26 mouse cellular contexts compared by ENCODE assay signal in the genomic region with DNA sequence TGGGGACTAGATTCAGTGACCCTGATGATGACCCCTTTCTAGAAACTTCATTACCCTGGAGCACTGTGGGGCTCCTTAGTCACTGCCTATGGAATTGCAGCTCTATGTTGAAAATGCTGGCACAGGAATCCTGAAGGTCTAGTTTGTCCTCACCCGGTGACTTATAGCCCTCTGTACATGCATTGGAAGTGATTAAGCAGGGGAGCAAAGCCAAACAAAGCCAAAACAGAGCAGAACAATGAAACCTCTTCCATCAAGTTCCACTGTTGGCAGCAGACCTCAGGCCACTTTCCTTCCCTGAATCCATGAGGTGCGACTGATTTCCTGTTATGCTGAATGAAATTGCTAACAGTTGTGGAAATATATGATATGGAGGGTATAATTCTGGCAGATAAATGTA.
A peak's percentile ranks its signal among the peaks of the same experiment; 100 is the strongest.
DNase-seq lines count a peak whose midpoint lies in the region; ATAC-seq lines count a peak whose summit lies in the region.
"Had no signal": no experiment of that assay in that cellular context is flagged by ENCODE, and none has a peak within 500 bp of the region (broad histone marks: within the 10 kb centered on the region; RNA-seq: fewer than 3 reads in every experiment).

No protein-coding gene starts in this region.

- no peak overlapping the region for H3K9ac ChIP-seq in embryonic facial prominence, embryonic 14.5 days (ENCODE audit: low read depth, low read length)
- no peak overlapping the region for H3K9ac ChIP-seq in lung, embryonic 16.5 days (ENCODE audit: low read length)
- H3K9ac ChIP-seq: embryonic facial prominence, embryonic 12.5 days; forebrain, postnatal 0 days; hindbrain, embryonic 15.5 days; limb, embryonic 13.5 days; liver, embryonic 14.5 days; neural tube, embryonic 12.5 days had no signal

- no peaks in the 10 kb centered on the region for H3K27me3 ChIP-seq in embryonic facial prominence, embryonic 14.5 days (replicated peaks; ENCODE audit: control insufficient read depth, insufficient read depth, low read length)
- H3K27me3 ChIP-seq in embryonic facial prominence, embryonic 10.5 days (replicated peaks; ENCODE audit: low read depth, poor library complexity, severe bottlenecking): peaks cover 4% of the 10 kb centered on the region; the same call in 1 of the 2 replicates
- no peaks in the 10 kb centered on the region for H3K27me3 ChIP-seq in lung, embryonic 16.5 days (ENCODE audit: control insufficient read depth, insufficient read depth, low read depth, low read length)
- H3K27me3 ChIP-seq: embryonic facial prominence, embryonic 12.5 days; hindbrain, embryonic 15.5 days; megakaryocyte, embryonic 14.5 days; neural tube, embryonic 12.5 days had no signal

- H3K4me1 ChIP-seq in embryonic facial prominence, embryonic 14.5 days (ENCODE audit: control insufficient read depth, insufficient read depth, low read length): 0 out of 2 replicates have a peak, but pooled peaks cover 4% of the 10 kb centered on the region
- peaks cover 12% of the 10 kb centered on the region for H3K4me1 ChIP-seq in embryonic facial prominence, embryonic 10.5 days
- 0 out of 2 replicates have a peak, but pooled peaks cover 6% of the 10 kb centered on the region for H3K4me1 ChIP-seq in lung, embryonic 16.5 days (replicated peaks; ENCODE audit: control insufficient read depth, insufficient read depth, low read length)
- H3K4me1 ChIP-seq: embryonic facial prominence, embryonic 12.5 days; megakaryocyte, embryonic 14.5 days had no signal

- no peaks in the 10 kb centered on the region for H3K9me3 ChIP-seq in embryonic facial prominence, embryonic 14.5 days (ENCODE audit: control insufficient read depth, low read length)
- no peaks in the 10 kb centered on the region for H3K9me3 ChIP-seq in embryonic facial prominence, embryonic 10.5 days
- no peaks in the 10 kb centered on the region for H3K9me3 ChIP-seq in lung, embryonic 16.5 days (ENCODE audit: control insufficient read depth, low read length)
- H3K9me3 ChIP-seq: embryonic facial prominence, embryonic 12.5 days; hindbrain, embryonic 15.5 days; limb, embryonic 13.5 days; neural tube, embryonic 12.5 days had no signal

- no peak overlapping the region for H3K4me2 ChIP-seq in embryonic facial prominence, embryonic 14.5 days (ENCODE audit: low read depth, low read length)
- no peak overlapping the region for H3K4me2 ChIP-seq in lung, embryonic 16.5 days (ENCODE audit: low read depth, low read length)
- H3K4me2 ChIP-seq: embryonic facial prominence, embryonic 12.5 days; hindbrain, embryonic 15.5 days; limb, embryonic 13.5 days; neural tube, embryonic 12.5 days had no signal

- H3K27ac ChIP-seq in embryonic facial prominence, embryonic 14.5 days (replicated peaks; ENCODE audit: low read depth, low read length): no peak overlapping the region
- H3K27ac ChIP-seq in embryonic facial prominence, embryonic 10.5 days (replicated peaks): no peak overlapping the region
- H3K27ac ChIP-seq in lung, embryonic 16.5 days (ENCODE audit: low read length): no peak overlapping the region
- H3K27ac ChIP-seq: embryonic facial prominence, embryonic 12.5 days; hindbrain, embryonic 15.5 days; limb, embryonic 13.5 days; liver, embryonic 14.5 days; neural tube, embryonic 12.5 days had no signal

- H3K4me3 ChIP-seq in embryonic facial prominence, embryonic 14.5 days (ENCODE audit: low read depth, low read length): no peak overlapping the region
- no peak overlapping the region for H3K4me3 ChIP-seq in embryonic facial prominence, embryonic 10.5 days
- no peak overlapping the region for H3K4me3 ChIP-seq in lung, embryonic 16.5 days (ENCODE audit: low read length)
- H3K4me3 ChIP-seq: embryonic facial prominence, embryonic 12.5 days; hindbrain, embryonic 15.5 days; limb, embryonic 13.5 days; megakaryocyte, embryonic 14.5 days; neural tube, embryonic 12.5 days had no signal

- peak; percentile 45 for DNase-seq in embryonic facial prominence, embryonic 14.5 days (ENCODE audit: low spot score)
- no peak for DNase-seq in embryonic facial prominence, embryonic 10.5 days (ENCODE audit: low spot score)
- DNase-seq in lung, adult 18-20 months: no peak
- peak; percentile 27 for DNase-seq in fibroblast of lung, adult 2 months (ENCODE audit: low read depth)
- DNase-seq in thymus, postnatal 25 days: no peak
- DNase-seq in adrenal gland, adult 8-10 months: no peak
- DNase-seq: cerebellum, adult 11 months; cerebellum, postnatal 10 days; forebrain, postnatal 0 days; gastrocnemius, postnatal 36 days; heart, postnatal 4 days; kidney, adult 2 months; kidney, postnatal 36 days; layer of hippocampus, postnatal 36 days; lung, postnatal 14 days; midbrain, embryonic 14.5 days; right cerebral cortex, postnatal 25 days; spleen, adult 18-20 months; thymus, postnatal 14 days had no signal

- WGBS in embryonic facial prominence, embryonic 14.5 days: 38% methylated on average over 2 of the region's 2 CpGs
- WGBS in embryonic facial prominence, embryonic 10.5 days: 68% methylated on average over 2 of the region's 2 CpGs
- WGBS in lung, embryonic 16.5 days: 28% methylated on average over 2 of the region's 2 CpGs

- no peaks in the 10 kb centered on the region for H3K36me3 ChIP-seq in embryonic facial prominence, embryonic 14.5 days (ENCODE audit: control insufficient read depth, insufficient read depth, low read length)
- H3K36me3 ChIP-seq in embryonic facial prominence, embryonic 10.5 days (replicated peaks): no peaks in the 10 kb centered on the region
- no peaks in the 10 kb centered on the region for H3K36me3 ChIP-seq in lung, embryonic 16.5 days (ENCODE audit: control insufficient read depth, insufficient read depth, low read length)
- H3K36me3 ChIP-seq: embryonic facial prominence, embryonic 12.5 days; hindbrain, embryonic 15.5 days; limb, embryonic 13.5 days; neural tube, embryonic 12.5 days had no signal

- no peak for ATAC-seq in embryonic facial prominence, embryonic 14.5 days (ENCODE audit: low read depth)
- ATAC-seq in lung, embryonic 16.5 days (ENCODE audit: low read depth): peak; percentile 74
- ATAC-seq: forebrain, postnatal 0 days had no signal

Comparison
In these comparisons a context has a peak if more than half of its experiments do, and no peak if none do; other contexts are left out.
1. DNase-seq: peak in embryonic facial prominence, embryonic 14.5 days (single experiment) and fibroblast of lung, adult 2 months (single experiment); none in embryonic facial prominence, embryonic 10.5 days (single experiment), lung, adult 18-20 months (0 of 2), thymus, postnatal 25 days (single experiment) and adrenal gland, adult 8-10 months (single experiment).